Mouse (Mus musculus) myocyte (in vitro differentiated cells): ENCODE results near the gene I0C0044D17Rik.

ENCODE experiments used
- CEBPB ChIP-seq: IDR thresholded peaks from 2 replicates; pipeline ENCODE4 v1.6.1; 2011; ENCODE audit warnings: mild to moderate bottlenecking, moderate library complexity; ENCODE audit not compliant: poor library complexity, insufficient read depth, severe bottlenecking
- E2F4 ChIP-seq: IDR thresholded peaks from one replicate; pipeline ENCODE4 v1.6.1; 2011; ENCODE audit warnings: mild to moderate bottlenecking, control low read depth, moderate library complexity; ENCODE audit not compliant: insufficient read depth
- MAX ChIP-seq: IDR thresholded peaks from one replicate; pipeline ENCODE4 v1.6.1; 2011; ENCODE audit warnings: low read depth, mild to moderate bottlenecking, control low read depth
- MYOD1 ChIP-seq, 3 experiments: IDR thresholded peaks; one replicate each; pipeline ENCODE4 v1.6.1; 2011; ENCODE audit warnings: control low read depth in 2 of 3, low read depth in 2 of 3, mild to moderate bottlenecking in 2 of 3, moderate library complexity in 1 of 3; ENCODE audit not compliant: insufficient read length in 2 of 3, control insufficient read depth in 1 of 3
- MYOG ChIP-seq, 3 experiments: IDR thresholded peaks; one replicate each; pipeline ENCODE4 v1.6.1; 2011; ENCODE audit warnings: control low read depth in 2 of 3, low read depth in 2 of 3, mild to moderate bottlenecking in 2 of 3; ENCODE audit not compliant: insufficient read length in 2 of 3, control insufficient read depth in 1 of 3, insufficient read depth in 1 of 3
- POLR2A ChIP-seq: IDR thresholded peaks from one replicate; pipeline ENCODE4 v1.6.1; 2011; ENCODE audit warnings: low read depth, mild to moderate bottlenecking, control low read depth, moderate library complexity; ENCODE audit not compliant: insufficient read length
- POLR2AphosphoS2 ChIP-seq: IDR thresholded peaks from one replicate; pipeline ENCODE4 v1.6.1; 2011; ENCODE audit warnings: low read depth, control low read depth; ENCODE audit not compliant: insufficient read length
- TCF12 ChIP-seq: IDR thresholded peaks from one replicate; pipeline ENCODE4 v1.6.1; 2011; ENCODE audit warnings: mild to moderate bottlenecking, control low read depth; ENCODE audit not compliant: poor library complexity, insufficient read depth, severe bottlenecking
- USF1 ChIP-seq: IDR thresholded peaks from one replicate; pipeline ENCODE4 v1.6.1; 2011; ENCODE audit warnings: low read depth, mild to moderate bottlenecking, control low read depth, moderate library complexity

GRCm38 (mm10) chr4:98805291-98806048 lies 18.2 kb downstream of the I0C0044D17Rik start:
- TF ChIP-seq POLR2A (no peak), USF1 (no peak), MAX (no peak), TCF12 (no peak), CEBPB (no peak), POLR2AphosphoS2 (no peak), MYOG (IDR thresholded peaks at IDR 0.05; ENCODE audit: control insufficient read depth in 1 of 3, insufficient read depth in 1 of 3, insufficient read length in 2 of 3, low read depth in 2 of 3) (no peak), E2F4 (no peak), MYOD1 (IDR thresholded peaks at IDR 0.05; ENCODE audit: control insufficient read depth in 1 of 3, insufficient read length in 2 of 3, low read depth in 2 of 3) (no peak)
